Mouse (Mus musculus): ENCODE results near the gene Slc38a7. TPM values are rescaled to one million over a fixed set of nuclear protein-coding genes. Genes with fewer than 3 reads are reported as not detected.

Gene Slc38a7
- polyA plus RNA-seq, 1 experiment from 2014 or later: 30.3 TPM

- Histone ChIP-seq H3K27ac (no peak overlapping the region), H3K36me3 (replicated peaks) (no peaks in the 10 kb centered on the region), H3K9me3 (no peaks in the 10 kb centered on the region), H3K4me1 (no peaks in the 10 kb centered on the region), H3K27me3 (replicated peaks) (no peaks in the 10 kb centered on the region), H3K9ac (no peak overlapping the region), H3K4me3 (no peak overlapping the region), H3K4me2 (no peak overlapping the region)
- ATAC-seq (replicated peaks): no peak
- 45% methylated on average over 1 of the region's 1 CpGs for WGBS
Measured at GRCm38 (mm10) chr8:95818211-95818610, 35.1 kb downstream of the Slc38a7 start.

GRCm38 (mm10) chr8:95817597-95817996 lies 35.7 kb downstream of the Slc38a7 start:
- WGBS: 56% methylated on average over 3 of the region's 3 CpGs
- no peak overlapping the region for H3K9ac ChIP-seq
- no peak overlapping the region for H3K4me3 ChIP-seq
- no peaks in the 10 kb centered on the region for H3K9me3 ChIP-seq
- H3K4me1 ChIP-seq: no peaks in the 10 kb centered on the region
- no peak for ATAC-seq (replicated peaks)
- no peak overlapping the region for H3K27ac ChIP-seq
- no peak overlapping the region for H3K4me2 ChIP-seq
- H3K36me3 ChIP-seq (replicated peaks): no peaks in the 10 kb centered on the region
- H3K27me3 ChIP-seq (replicated peaks): no peaks in the 10 kb centered on the region

GRCm38 (mm10) chr8:95816044-95816708 lies 37.2 kb downstream of the Slc38a7 start:
- no peaks in the 10 kb centered on the region for H3K4me1 ChIP-seq
- no peak overlapping the region for H3K4me3 ChIP-seq
- no peak overlapping the region for H3K4me2 ChIP-seq
- no peak overlapping the region for H3K27ac ChIP-seq
- H3K9me3 ChIP-seq: no peaks in the 10 kb centered on the region
- no peak for ATAC-seq (replicated peaks)
- no peak overlapping the region for H3K9ac ChIP-seq
- WGBS: 54% methylated on average over 6 of the region's 6 CpGs
- no peaks in the 10 kb centered on the region for H3K36me3 ChIP-seq (replicated peaks)
- H3K27me3 ChIP-seq (replicated peaks): no peaks in the 10 kb centered on the region

GRCm38 (mm10) chr8:95810184-95810591 lies 43.2 kb downstream of the Slc38a7 start:
- 55% methylated on average over 3 of the region's 3 CpGs for WGBS
- no peak overlapping the region for H3K27ac ChIP-seq
- H3K36me3 ChIP-seq (replicated peaks): no peaks in the 10 kb centered on the region
- ATAC-seq (replicated peaks): no peak
- H3K4me2 ChIP-seq: no peak overlapping the region
- H3K27me3 ChIP-seq (replicated peaks): no peaks in the 10 kb centered on the region
- no peak overlapping the region for H3K9ac ChIP-seq
- H3K4me3 ChIP-seq: no peak overlapping the region
- peaks cover 12% of the 10 kb centered on the region for H3K4me1 ChIP-seq
- H3K9me3 ChIP-seq: no peaks in the 10 kb centered on the region

GRCm38 (mm10) chr8:95809116-95809515 lies 44.2 kb downstream of the Slc38a7 start:
- no peaks in the 10 kb centered on the region for H3K9me3 ChIP-seq
- H3K4me1 ChIP-seq: peaks cover 20% of the 10 kb centered on the region
- ATAC-seq (replicated peaks): no peak
- H3K4me2 ChIP-seq: no peak overlapping the region
- WGBS: 85% methylated on average over 5 of the region's 5 CpGs
- H3K27ac ChIP-seq: no peak overlapping the region
- no peaks in the 10 kb centered on the region for H3K27me3 ChIP-seq (replicated peaks)
- H3K36me3 ChIP-seq (replicated peaks): no peaks in the 10 kb centered on the region
- H3K4me3 ChIP-seq: no peak overlapping the region
- no peak overlapping the region for H3K9ac ChIP-seq

- no peaks in the 10 kb centered on the region for H3K9me3 ChIP-seq
- H3K36me3 ChIP-seq (replicated peaks): no peaks in the 10 kb centered on the region
- H3K4me2 ChIP-seq: no peak overlapping the region
- no peak overlapping the region for H3K4me3 ChIP-seq
- H3K4me1 ChIP-seq: peaks cover 20% of the 10 kb centered on the region
- WGBS: 83% methylated on average over 4 of the region's 4 CpGs
- no peak overlapping the region for H3K27ac ChIP-seq
- H3K9ac ChIP-seq: no peak overlapping the region
- ATAC-seq (replicated peaks): no peak
- no peaks in the 10 kb centered on the region for H3K27me3 ChIP-seq (replicated peaks)
Measured at GRCm38 (mm10) chr8:95808631-95809030, 44.7 kb downstream of the Slc38a7 start.

GRCm38 (mm10) chr8:95807861-95808260 lies 45.5 kb downstream of the Slc38a7 start:
- Histone ChIP-seq H3K4me2 (peak overlapping the region; percentile 90), H3K4me3 (peak overlapping the region; percentile 99), H3K9ac (peak overlapping the region; percentile 50), H3K4me1 (peaks cover 20% of the 10 kb centered on the region), H3K36me3 (replicated peaks) (no peaks in the 10 kb centered on the region), H3K9me3 (no peaks in the 10 kb centered on the region), H3K27me3 (replicated peaks) (no peaks in the 10 kb centered on the region), H3K27ac (peak overlapping the region; percentile 95)
- WGBS: 0% methylated on average over 20 of the region's 20 CpGs
- peak; percentile 96 for ATAC-seq (replicated peaks)

- Histone ChIP-seq H3K9me3 (no peaks in the 10 kb centered on the region), H3K9ac (peak within 1 kb of the TSS; percentile 95), H3K4me2 (peak within 1 kb of the TSS; percentile 90), H3K27ac (peak within 1 kb of the TSS; percentile 95), H3K27me3 (replicated peaks) (no peaks in the 10 kb centered on the region), H3K4me1 (peaks cover 20% of the 10 kb centered on the region), H3K36me3 (replicated peaks) (no peaks in the 10 kb centered on the region), H3K4me3 (peak within 1 kb of the TSS; percentile 99)
- peak; percentile 97 for ATAC-seq (replicated peaks)
- under 1% methylated on average over 44 of the region's 44 CpGs for WGBS
Measured at GRCm38 (mm10) chr8:95807331-95807843, 46.0 kb downstream of the Slc38a7 start, which contains the start of gene Cnot1. Gene Cnot1 (minus strand): TSS chr8:95807464.

GRCm38 (mm10) chr8:95806461-95807191 lies 46.7 kb downstream of the Slc38a7 start:
- H3K36me3 ChIP-seq (replicated peaks): no peaks in the 10 kb centered on the region
- under 1% methylated on average over 68 of the region's 69 CpGs for WGBS
- no peaks in the 10 kb centered on the region for H3K27me3 ChIP-seq (replicated peaks)
- peak overlapping the region; percentile 95 for H3K27ac ChIP-seq
- H3K9ac ChIP-seq: peak overlapping the region; percentile 95
- H3K4me1 ChIP-seq: peaks cover 21% of the 10 kb centered on the region
- peak overlapping the region; percentile 90 for H3K4me2 ChIP-seq
- ATAC-seq (replicated peaks): no peak
- H3K9me3 ChIP-seq: no peaks in the 10 kb centered on the region
- peak overlapping the region; percentile 99 for H3K4me3 ChIP-seq

- no peaks in the 10 kb centered on the region for H3K36me3 ChIP-seq (replicated peaks)
- H3K9ac ChIP-seq: no peak overlapping the region
- H3K9me3 ChIP-seq: no peaks in the 10 kb centered on the region
- 38% methylated on average over 2 of the region's 2 CpGs for WGBS
- H3K27me3 ChIP-seq (replicated peaks): no peaks in the 10 kb centered on the region
- H3K4me1 ChIP-seq: peaks cover 23% of the 10 kb centered on the region
- peak overlapping the region; percentile 99 for H3K4me3 ChIP-seq
- peak overlapping the region; percentile 90 for H3K4me2 ChIP-seq
- no peak for ATAC-seq (replicated peaks)
- no peak overlapping the region for H3K27ac ChIP-seq
Measured at GRCm38 (mm10) chr8:95805482-95805881, 47.9 kb downstream of the Slc38a7 start.

GRCm38 (mm10) chr8:95802231-95802630 lies 51.1 kb downstream of the Slc38a7 start:
- Histone ChIP-seq H3K27ac (no peak overlapping the region), H3K4me3 (no peak overlapping the region), H3K36me3 (replicated peaks) (no peaks in the 10 kb centered on the region), H3K4me1 (peaks cover 25% of the 10 kb centered on the region), H3K9me3 (no peaks in the 10 kb centered on the region), H3K9ac (no peak overlapping the region), H3K27me3 (replicated peaks) (no peaks in the 10 kb centered on the region), H3K4me2 (no peak overlapping the region)
- WGBS: 94% methylated on average over 8 of the region's 8 CpGs
- ATAC-seq (replicated peaks): no peak

- Histone ChIP-seq H3K36me3 (replicated peaks) (no peaks in the 10 kb centered on the region), H3K4me3 (no peak overlapping the region), H3K27ac (no peak overlapping the region), H3K4me1 (peaks cover 25% of the 10 kb centered on the region), H3K27me3 (replicated peaks) (no peaks in the 10 kb centered on the region), H3K9me3 (no peaks in the 10 kb centered on the region), H3K9ac (no peak overlapping the region), H3K4me2 (no peak overlapping the region)
- ATAC-seq (replicated peaks): no peak
- WGBS: 74% methylated on average over 1 of the region's 1 CpGs
Measured at GRCm38 (mm10) chr8:95801476-95802064, 51.8 kb downstream of the Slc38a7 start.
